Mouse (Mus musculus) heart, embryonic 11.5 days (tissue): Measurements from ENCODE around the gene Arhgef28. TPM values are rescaled to one million over a fixed set of nuclear protein-coding genes. Genes with fewer than 3 reads are reported as not detected.

Source experiments
- ATAC-seq: fragments of 200-750 bp; cut with Nextera tagmentation; replicated peaks from 2 replicates; pipeline ENCODE4 v1.8.0; 2017; ENCODE audit warnings: moderate library complexity; ENCODE audit not compliant: insufficient number of reproducible peaks, low FRiP score, low TSS enrichment
- H3K27ac ChIP-seq: fragments of 300-500 bp; sonication (generic); 2 replicates; pipeline ENCODE4 v1.5.1; 2014; ENCODE audit warnings: mild to moderate bottlenecking, low read depth, low read length
- H3K27me3 ChIP-seq: fragments of 300-500 bp; sonication (generic); 2 replicates; pipeline ENCODE4 v1.6.1; 2014; ENCODE audit warnings: mild to moderate bottlenecking, low read length, mixed read lengths; ENCODE audit not compliant: control insufficient read depth, insufficient read depth
- H3K36me3 ChIP-seq: fragments of 300-500 bp; sonication (generic); 2 replicates; pipeline ENCODE4 v1.6.1; 2014; ENCODE audit warnings: mild to moderate bottlenecking, low read length, moderate library complexity, mixed read lengths; ENCODE audit not compliant: control insufficient read depth, insufficient read depth
- H3K4me1 ChIP-seq: fragments of 300-500 bp; sonication (generic); 2 replicates; pipeline ENCODE4 v1.6.1; 2014; ENCODE audit warnings: low read length; ENCODE audit not compliant: control insufficient read depth, insufficient read depth
- H3K4me2 ChIP-seq: fragments of 300-500 bp; sonication (generic); 2 replicates; pipeline ENCODE4 v1.6.1; 2014; ENCODE audit warnings: mild to moderate bottlenecking, moderate library complexity
- H3K4me3 ChIP-seq: fragments of 300-500 bp; sonication (generic); 2 replicates; pipeline ENCODE4 v1.5.1; 2014; ENCODE audit warnings: low read depth, low read length
- H3K9ac ChIP-seq: fragments of 300-500 bp; sonication (generic); 2 replicates; pipeline ENCODE4 v1.6.1; 2014; ENCODE audit warnings: mild to moderate bottlenecking, low read depth, low read length, moderate library complexity
- H3K9me3 ChIP-seq: fragments of 300-500 bp; sonication (generic); replicated peaks from 2 replicates; pipeline ENCODE4 v1.6.1; 2016; ENCODE audit warnings: low read length; ENCODE audit not compliant: control insufficient read depth
- WGBS: fragments of 180-500 bp; shearing (Covaris S2); extraction: QIAGEN DNeasy Blood & Tissue Kit; methylation state at CpG from one replicate; pipeline ENCODE4 v1.1.7; 2014; ENCODE audit not compliant: insufficient replicate concordance; 5-methylcytosine and 5-hydroxymethylcytosine counted together
- polyA plus RNA-seq: library from polyadenylated mRNA; unstranded; fragments of >200 nt; fragmentation: Nextera tagmentation; extraction: Ambion mirVana; gene quantifications from 2 replicates; pipeline ENCODE4 v1.2.1, GENCODE M21; 2014

The Arhgef28 gene
- polyA plus RNA-seq, 1 experiment from 2014 or later: 11.0 TPM

- no peak for ATAC-seq
- no peak overlapping the region for H3K4me2 ChIP-seq
- H3K4me3 ChIP-seq: no peak overlapping the region
- H3K27ac ChIP-seq: no peak overlapping the region
- H3K4me1 ChIP-seq: no peaks in the 10 kb centered on the region
- H3K36me3 ChIP-seq: no peaks in the 10 kb centered on the region
- H3K9ac ChIP-seq: no peak overlapping the region
- WGBS: 70% methylated on average over 13 of the region's 13 CpGs
- no peaks in the 10 kb centered on the region for H3K27me3 ChIP-seq
- H3K9me3 ChIP-seq: no peaks in the 10 kb centered on the region
Observed at GRCm38 (mm10) chr13:97867322-97867962, 338.8 kb downstream of the Arhgef28 start.

GRCm38 (mm10) chr13:97859071-97859470 lies 347.2 kb downstream of the Arhgef28 start:
- WGBS: 80% methylated on average over 3 of the region's 3 CpGs
- no peak overlapping the region for H3K4me2 ChIP-seq
- H3K4me1 ChIP-seq: peaks cover 9% of the 10 kb centered on the region
- H3K36me3 ChIP-seq: no peaks in the 10 kb centered on the region
- no peaks in the 10 kb centered on the region for H3K27me3 ChIP-seq
- no peak for ATAC-seq
- no peak overlapping the region for H3K27ac ChIP-seq
- no peak overlapping the region for H3K4me3 ChIP-seq
- no peak overlapping the region for H3K9ac ChIP-seq
- H3K9me3 ChIP-seq: no peaks in the 10 kb centered on the region

GRCm38 (mm10) chr13:97857860-97858259 lies 348.4 kb downstream of the Arhgef28 start:
- H3K27me3 ChIP-seq: no peaks in the 10 kb centered on the region
- H3K9me3 ChIP-seq: no peaks in the 10 kb centered on the region
- H3K4me2 ChIP-seq: no peak overlapping the region
- ATAC-seq: no peak
- peaks cover 13% of the 10 kb centered on the region for H3K4me1 ChIP-seq
- H3K9ac ChIP-seq: no peak overlapping the region
- 63% methylated on average over 6 of the region's 6 CpGs for WGBS
- no peak overlapping the region for H3K4me3 ChIP-seq
- no peaks in the 10 kb centered on the region for H3K36me3 ChIP-seq
- no peak overlapping the region for H3K27ac ChIP-seq

GRCm38 (mm10) chr13:97853356-97853968 lies 352.8 kb downstream of the Arhgef28 start:
- no peak overlapping the region for H3K27ac ChIP-seq
- H3K27me3 ChIP-seq: no peaks in the 10 kb centered on the region
- H3K4me1 ChIP-seq: peaks cover 13% of the 10 kb centered on the region
- 41% methylated on average over 8 of the region's 8 CpGs for WGBS
- no peak for ATAC-seq
- no peak overlapping the region for H3K9ac ChIP-seq
- H3K36me3 ChIP-seq: no peaks in the 10 kb centered on the region
- no peaks in the 10 kb centered on the region for H3K9me3 ChIP-seq
- no peak overlapping the region for H3K4me3 ChIP-seq
- H3K4me2 ChIP-seq: no peak overlapping the region

Other genes with a start within 250 kb of the Arhgef28 start
- gene Utp15, start 56.6 kb upstream of the Arhgef28 start, polyA plus RNA-seq: 19.9 and 22.3 TPM in 2 replicates
- 18.0 and 21.0 TPM in 2 replicates for gene Ankra2, start 56.6 kb upstream of the Arhgef28 start, polyA plus RNA-seq
- gene Gm21976, start 73.4 kb upstream of the Arhgef28 start, polyA plus RNA-seq: not detected in 2 replicates
- gene Btf3, start 110.6 kb upstream of the Arhgef28 start, polyA plus RNA-seq: 523 and 573 TPM in 2 replicates
- gene Foxd1, start 147.8 kb upstream of the Arhgef28 start, polyA plus RNA-seq: 0.13 and 0.20 TPM in 2 replicates